Mouse (Mus musculus) liver, adult 2 months (tissue): ENCODE data around the gene Tango2.

ENCODE experiments used
- CTCF ChIP-seq: fragments of 200-500 bp; IDR thresholded peaks from 2 replicates; pipeline ENCODE4 v1.5.1; 2011; ENCODE audit warnings: low read depth, low read length, control low read depth
- POLR2A ChIP-seq: fragments of 200-500 bp; IDR thresholded peaks from 2 replicates; pipeline ENCODE4 v1.6.1; 2011; ENCODE audit warnings: low read length, control low read depth; ENCODE audit not compliant: insufficient read depth; ENCODE audit errors: extremely low read depth

DNA sequence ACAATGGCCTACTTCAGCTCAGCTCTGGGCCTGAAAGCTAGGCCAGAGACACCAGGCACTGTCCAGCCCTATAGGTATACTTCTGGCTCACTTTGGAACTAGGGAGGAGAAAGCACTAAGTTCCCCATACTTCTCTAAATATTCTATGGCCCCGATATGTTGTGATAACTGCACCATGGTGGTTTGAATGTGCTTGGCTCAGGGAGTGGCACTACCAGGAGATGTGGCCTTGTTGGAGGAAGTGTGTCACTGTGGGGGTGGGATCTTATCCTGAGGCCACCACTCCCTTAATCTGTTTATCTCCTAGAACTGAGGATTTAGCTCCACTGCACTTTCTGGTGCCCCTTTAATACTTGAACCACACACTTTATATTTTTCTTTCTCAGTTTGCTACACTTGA, 39.7 kb downstream of the Tango2 start:
- TF ChIP-seq CTCF: no peak
- no peak for TF ChIP-seq POLR2A
